Mouse (Mus musculus) limb, embryonic 10.5 days (tissue): ENCODE data around the gene Itih4. TPM values are rescaled to one million over a fixed set of nuclear protein-coding genes. Genes with fewer than 3 reads are reported as not detected.
A peak's percentile ranks its signal among the peaks of the same experiment; 100 is the strongest.

Source experiments
- DNase-seq: peaks from one replicate; pipeline ENCODE4 v3.0.0-alpha.2; 2017; ENCODE audit warnings: low spot score
- H3K27ac ChIP-seq: fragments of 300-500 bp; sonication (generic); 2 replicates; pipeline ENCODE4 v1.5.1; 2016; ENCODE audit warnings: mild to moderate bottlenecking
- H3K27me3 ChIP-seq: fragments of 300-500 bp; sonication (generic); 2 replicates; pipeline ENCODE4 v1.6.1; 2016; ENCODE audit warnings: low read depth, mild to moderate bottlenecking; ENCODE audit not compliant: poor library complexity, severe bottlenecking
- H3K36me3 ChIP-seq: fragments of 300-500 bp; sonication (generic); 2 replicates; pipeline ENCODE4 v1.6.1; 2016; ENCODE audit warnings: mild to moderate bottlenecking, moderate library complexity
- H3K4me1 ChIP-seq: fragments of 300-500 bp; sonication (generic); 2 replicates; pipeline ENCODE4 v1.6.1; 2016
- H3K4me3 ChIP-seq: fragments of 300-500 bp; sonication (generic); 2 replicates; pipeline ENCODE4 v1.5.1; 2016; ENCODE audit warnings: mild to moderate bottlenecking, moderate library complexity
- H3K9me3 ChIP-seq: fragments of 300-500 bp; sonication (generic); replicated peaks from 2 replicates; pipeline ENCODE4 v1.6.1; 2016; ENCODE audit warnings: mild to moderate bottlenecking
- WGBS: fragments of 180-500 bp; shearing (Covaris S2); methylation state at CpG from one replicate; pipeline ENCODE4 v1.1.7; 2016; 5-methylcytosine and 5-hydroxymethylcytosine counted together
- polyA plus RNA-seq: library from polyadenylated mRNA; unstranded; fragments of >200 nt; fragmentation: Nextera tagmentation; extraction: Ambion mirVana; gene quantifications from 2 replicates; pipeline ENCODE4 v1.2.1, GENCODE M21; 2016

Gene Itih4
- polyA plus RNA-seq, 1 experiment from 2014 or later: not detected

DNA sequence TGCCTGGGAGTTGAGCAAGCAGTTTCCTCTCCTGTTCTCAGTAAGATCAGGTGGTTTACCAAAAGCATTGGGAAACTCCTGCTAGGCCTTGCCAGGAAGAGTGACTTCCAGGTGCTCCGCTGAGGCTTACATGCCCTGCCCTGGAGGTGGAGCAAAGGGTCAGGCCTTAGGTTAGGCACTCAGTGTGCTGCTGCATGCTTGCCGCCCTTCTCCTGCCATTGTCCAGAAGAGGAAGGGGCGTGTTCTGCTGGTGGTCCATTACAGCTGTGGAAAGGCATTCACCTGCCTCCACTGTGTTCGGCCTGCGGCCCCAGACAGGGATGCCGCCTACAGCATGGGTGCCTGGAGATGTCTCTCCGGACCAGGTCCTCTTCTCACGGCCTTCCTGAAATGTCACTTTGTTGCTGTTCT is 16.9 kb upstream of the Itih4 start:
- no peak for DNase-seq
- H3K4me1 ChIP-seq: peaks cover 18% of the 10 kb centered on the region
- H3K27me3 ChIP-seq: no peaks in the 10 kb centered on the region
- peak overlapping the region; percentile 70 for H3K27ac ChIP-seq
- no peaks in the 10 kb centered on the region for H3K9me3 ChIP-seq
- 90% methylated on average over 8 of the region's 8 CpGs for WGBS
- H3K4me3 ChIP-seq: no peak overlapping the region
- peaks cover 74% of the 10 kb centered on the region for H3K36me3 ChIP-seq

DNA sequence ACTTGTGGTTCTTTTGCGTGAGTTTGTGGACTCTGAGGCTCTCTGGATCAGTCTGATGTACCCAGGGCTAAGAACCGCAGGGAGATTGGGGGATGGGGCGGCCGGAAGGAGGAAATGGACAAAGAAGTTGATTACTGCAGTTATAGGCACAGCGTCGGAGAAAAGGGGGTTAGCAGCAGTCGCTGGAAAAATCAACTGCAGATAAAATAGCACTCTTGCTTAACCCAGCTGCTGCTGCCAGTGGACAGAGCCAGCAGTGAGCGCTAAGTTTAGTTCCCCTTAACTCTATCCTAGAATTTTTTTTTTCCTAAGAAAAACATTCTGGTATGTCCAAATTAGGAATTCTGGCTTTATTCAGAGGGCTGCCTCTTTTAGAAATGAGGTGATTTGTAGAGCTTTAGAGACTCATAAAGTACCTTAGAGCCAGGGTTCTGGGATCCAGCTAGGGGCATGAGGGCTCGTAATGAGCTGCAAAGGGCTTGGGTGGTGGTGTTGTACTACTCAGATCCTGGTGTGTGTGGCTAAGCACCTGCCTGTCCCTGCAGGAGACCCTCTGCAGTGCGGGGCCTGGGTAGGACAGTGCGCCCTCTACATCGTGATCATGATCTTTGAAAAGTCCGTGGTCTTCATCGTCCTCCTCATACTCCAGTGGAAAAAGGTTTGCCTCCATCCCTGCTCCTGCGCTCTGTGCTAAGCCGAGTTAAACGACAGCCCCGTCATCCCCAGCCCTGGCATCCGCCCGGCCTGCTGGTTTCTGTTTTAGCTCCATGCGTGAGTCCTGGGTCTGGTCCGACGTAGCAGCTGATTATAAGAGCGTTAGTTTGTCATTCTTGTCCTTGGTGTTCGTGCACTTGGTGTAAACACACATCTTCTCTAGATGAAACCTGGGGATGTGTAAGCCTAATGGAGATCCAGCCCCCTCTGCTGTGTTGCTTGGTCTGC is 15.8 kb upstream of the Itih4 start:
- Histone ChIP-seq H3K4me1 (peaks cover 18% of the 10 kb centered on the region), H3K27me3 (no peaks in the 10 kb centered on the region), H3K27ac (peak overlapping the region; percentile 70), H3K4me3 (no peak overlapping the region), H3K36me3 (peaks cover 75% of the 10 kb centered on the region), H3K9me3 (no peaks in the 10 kb centered on the region)
- 87% methylated on average over 25 of the region's 25 CpGs for WGBS
- no peak for DNase-seq

DNA sequence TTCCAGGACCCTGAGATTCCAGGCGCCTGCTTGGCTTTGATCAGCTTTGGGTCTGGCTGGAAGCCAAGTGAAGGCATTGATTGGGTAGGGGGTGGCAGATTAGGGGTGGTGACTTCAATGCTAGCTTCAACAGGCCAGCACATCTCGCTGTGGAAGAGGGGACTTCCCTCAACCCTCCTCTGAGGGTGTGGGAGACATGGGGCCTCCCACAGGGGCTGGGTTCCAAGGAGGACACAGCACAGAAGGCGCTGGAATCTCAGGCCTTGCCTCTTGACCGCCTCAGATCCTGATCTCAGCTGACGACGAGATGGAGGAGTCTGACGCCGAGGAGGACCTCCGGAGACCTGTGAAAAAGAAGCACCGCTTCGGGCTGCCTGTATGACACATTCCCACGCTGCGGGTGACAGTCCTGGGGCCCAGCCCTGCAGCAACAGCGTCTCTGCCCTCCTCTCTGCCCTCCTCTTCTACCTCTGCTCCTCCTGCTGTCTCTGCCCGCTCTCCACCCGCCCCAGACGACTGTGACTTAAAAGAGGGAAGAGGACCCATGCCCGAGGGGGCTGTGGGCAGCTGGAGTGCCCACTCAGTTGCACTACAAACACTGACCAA is 12.1 kb upstream of the Itih4 start:
- Histone ChIP-seq H3K4me1 (peaks cover 19% of the 10 kb centered on the region), H3K4me3 (no peak overlapping the region), H3K27me3 (no peaks in the 10 kb centered on the region), H3K27ac (no peak overlapping the region), H3K36me3 (peaks cover 63% of the 10 kb centered on the region), H3K9me3 (no peaks in the 10 kb centered on the region)
- no peak for DNase-seq
- 86% methylated on average over 18 of the region's 18 CpGs for WGBS

DNA sequence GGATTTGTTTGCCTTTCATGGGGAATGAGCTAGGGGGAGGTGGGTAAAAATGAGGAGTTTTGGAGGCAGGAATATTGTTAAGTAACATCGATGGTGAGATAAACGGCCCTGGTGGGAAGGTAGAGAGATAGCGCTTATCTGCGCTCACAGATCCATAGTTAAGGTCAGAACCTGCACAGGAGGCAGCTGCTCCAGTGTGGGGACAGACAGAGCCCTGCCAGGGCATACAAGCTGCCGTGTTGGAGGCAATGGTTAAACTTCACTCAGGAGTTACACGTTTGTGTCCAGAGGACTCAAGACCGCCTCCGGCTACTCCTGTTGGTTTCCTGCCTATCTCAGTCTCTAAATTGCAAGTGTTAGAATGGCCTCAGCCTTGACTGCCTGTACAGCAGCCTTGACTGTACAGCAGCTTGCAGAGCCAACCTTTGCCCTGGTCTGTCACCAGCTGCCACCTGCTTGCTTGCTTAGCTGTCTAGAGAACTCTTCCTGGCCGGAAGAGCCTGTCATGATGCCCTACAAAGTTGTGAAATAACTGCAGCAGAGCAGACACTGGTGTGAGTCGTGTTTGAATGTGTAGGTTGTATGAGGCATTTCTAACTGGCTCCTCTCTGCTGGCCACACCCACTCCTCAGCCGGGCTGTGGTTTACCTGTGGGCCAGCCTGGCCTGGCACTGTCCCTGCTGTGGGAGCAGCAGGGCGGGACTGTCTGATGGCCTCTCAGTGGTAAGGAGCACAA is 11.0 kb upstream of the Itih4 start:
- H3K27me3 ChIP-seq: no peaks in the 10 kb centered on the region
- 93% methylated on average over 12 of the region's 12 CpGs for WGBS
- peaks cover 64% of the 10 kb centered on the region for H3K36me3 ChIP-seq
- H3K4me1 ChIP-seq: peaks cover 14% of the 10 kb centered on the region
- no peaks in the 10 kb centered on the region for H3K9me3 ChIP-seq
- no peak overlapping the region for H3K27ac ChIP-seq
- no peak overlapping the region for H3K4me3 ChIP-seq
- DNase-seq: no peak

DNA sequence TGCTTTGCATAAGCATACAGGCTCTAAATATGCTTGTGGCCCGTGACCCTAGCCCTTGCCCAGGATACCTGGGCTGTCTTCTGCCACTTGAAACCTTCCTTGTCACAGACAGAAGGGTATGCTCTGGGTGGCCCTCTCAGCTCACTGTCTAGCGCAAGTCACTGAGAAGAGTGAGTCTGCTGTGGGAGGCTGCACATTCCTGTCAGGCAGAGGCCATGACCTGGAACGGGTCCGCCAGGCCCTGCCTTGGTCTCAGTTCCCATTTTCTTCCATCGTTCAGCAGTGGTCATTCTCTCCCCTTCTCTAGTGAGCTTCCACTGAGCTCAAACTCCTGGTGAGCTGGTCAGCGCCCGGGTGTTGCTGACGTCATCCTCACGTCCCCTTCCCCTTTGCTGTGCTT is 10.3 kb upstream of the Itih4 start:
- Histone ChIP-seq H3K9me3 (no peaks in the 10 kb centered on the region), H3K4me3 (no peak overlapping the region), H3K36me3 (peaks cover 60% of the 10 kb centered on the region), H3K4me1 (peaks cover 7% of the 10 kb centered on the region), H3K27me3 (no peaks in the 10 kb centered on the region), H3K27ac (no peak overlapping the region)
- DNase-seq: no peak
- WGBS: 82% methylated on average over 9 of the region's 9 CpGs

DNA sequence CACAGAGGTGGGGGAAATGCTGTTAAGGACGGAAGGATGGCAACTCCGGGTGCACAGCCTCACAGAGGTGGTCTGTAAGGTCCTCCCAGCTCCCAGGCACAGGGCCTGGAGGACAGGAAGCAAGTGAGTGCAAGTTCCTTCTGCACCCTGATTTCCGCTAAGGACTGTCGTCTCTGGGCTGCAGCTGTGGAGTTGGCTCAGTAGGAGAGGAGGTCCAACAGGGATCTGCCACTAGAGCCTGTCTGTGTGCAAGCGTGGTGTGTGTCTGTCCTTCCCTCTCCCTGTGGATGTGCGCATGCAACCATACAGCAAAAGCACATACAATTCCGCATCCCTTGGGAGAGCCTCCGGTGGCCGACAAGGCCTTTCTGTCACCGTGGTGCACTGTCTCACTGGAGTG is 9.8 kb upstream of the Itih4 start:
- no peaks in the 10 kb centered on the region for H3K27me3 ChIP-seq
- WGBS: 90% methylated on average over 10 of the region's 10 CpGs
- peaks cover 7% of the 10 kb centered on the region for H3K4me1 ChIP-seq
- peaks cover 55% of the 10 kb centered on the region for H3K36me3 ChIP-seq
- no peak for DNase-seq
- H3K27ac ChIP-seq: no peak overlapping the region
- no peaks in the 10 kb centered on the region for H3K9me3 ChIP-seq
- no peak overlapping the region for H3K4me3 ChIP-seq

DNA sequence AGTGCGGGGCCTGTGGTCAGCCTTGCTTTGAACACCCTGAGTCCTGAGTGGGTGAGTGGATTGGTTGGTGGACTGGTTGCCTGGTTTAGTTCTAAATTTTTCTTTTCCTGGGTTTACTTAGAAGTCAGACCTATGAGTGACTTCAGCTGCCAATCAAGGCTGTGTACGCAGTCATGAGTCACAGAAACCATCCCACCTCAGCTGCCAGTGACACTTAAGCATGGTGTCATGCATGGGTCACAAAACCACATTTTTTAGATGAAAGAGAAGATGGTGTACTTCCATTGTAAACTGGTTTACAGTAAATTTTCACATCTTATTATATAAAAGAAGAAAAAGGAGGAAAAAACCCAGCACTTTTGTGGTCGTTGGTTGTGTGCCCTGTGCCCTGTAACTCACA is 8.4 kb upstream of the Itih4 start:
- Histone ChIP-seq H3K36me3 (peaks cover 45% of the 10 kb centered on the region), H3K4me1 (peaks cover 7% of the 10 kb centered on the region), H3K9me3 (no peaks in the 10 kb centered on the region), H3K27ac (no peak overlapping the region), H3K4me3 (no peak overlapping the region), H3K27me3 (no peaks in the 10 kb centered on the region)
- DNase-seq: no peak
- 95% methylated on average over 3 of the region's 3 CpGs for WGBS

DNA sequence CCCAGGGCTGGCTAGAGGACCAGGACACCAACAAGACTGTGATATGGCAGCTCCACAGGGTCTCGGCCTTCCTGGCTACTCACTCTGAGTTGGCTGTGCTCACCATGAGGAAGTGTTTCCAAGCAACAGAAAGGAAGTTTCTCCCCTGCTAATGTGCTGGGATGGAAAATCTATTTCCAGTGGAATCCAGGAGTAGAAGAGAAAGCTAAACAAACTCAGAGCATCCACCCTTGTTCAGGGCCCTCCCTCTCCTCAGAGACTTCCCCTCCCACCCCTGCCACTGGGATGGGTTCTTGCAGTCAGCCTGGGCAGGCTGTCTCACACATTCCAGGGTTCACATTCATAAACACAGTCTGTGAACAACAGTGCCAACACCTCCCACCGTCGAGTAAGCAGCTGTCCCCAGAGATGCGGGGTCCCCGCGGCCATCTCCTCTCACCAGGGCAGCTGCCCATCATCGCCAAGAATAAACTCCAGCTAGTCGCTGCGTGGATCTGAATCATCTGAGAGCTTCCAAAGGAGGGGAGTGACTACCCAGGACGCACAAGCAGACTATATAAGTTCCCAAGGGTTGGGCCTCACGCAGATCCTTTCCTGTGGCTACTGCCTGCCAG is 7.2 kb upstream of the Itih4 start, which contains the start of gene Mustn1:
Mustn1 (plus strand) TSS at position 243 of the 614 bp plus-strand sequence.
- Histone ChIP-seq H3K9me3 (no peaks in the 10 kb centered on the region), H3K27ac (0 out of 2 replicates have a peak within 1 kb of the TSS, but pooled peaks have one; percentile 14), H3K4me1 (peaks cover 7% of the 10 kb centered on the region), H3K27me3 (no peaks in the 10 kb centered on the region), H3K4me3 (no peak within 1 kb of the TSS), H3K36me3 (peaks cover 33% of the 10 kb centered on the region)
- no peak for DNase-seq
- 78% methylated on average over 11 of the region's 11 CpGs for WGBS

DNA sequence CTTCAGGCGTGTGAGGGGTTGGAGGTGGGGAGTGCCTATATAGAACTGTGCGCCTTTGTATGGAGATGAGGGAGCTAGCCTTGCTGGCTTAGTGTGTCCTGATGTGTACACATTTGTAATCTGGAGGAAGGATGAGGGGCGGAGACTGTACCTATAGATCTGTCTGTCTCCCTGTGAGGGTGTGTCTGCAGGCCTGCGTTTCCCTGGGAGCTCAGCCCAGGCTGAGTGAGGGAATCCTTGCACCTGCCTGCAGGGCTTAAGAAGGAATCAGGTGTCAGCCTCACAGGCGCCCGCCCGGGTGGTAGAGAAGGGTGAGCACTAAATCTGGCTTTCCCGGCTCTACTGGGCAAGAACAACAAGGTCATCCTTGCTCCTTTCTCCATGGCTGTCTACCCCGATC is 6.5 kb upstream of the Itih4 start:
- WGBS: 57% methylated on average over 9 of the region's 9 CpGs
- Histone ChIP-seq H3K36me3 (peaks cover 26% of the 10 kb centered on the region), H3K27me3 (no peaks in the 10 kb centered on the region), H3K9me3 (no peaks in the 10 kb centered on the region), H3K4me1 (peaks cover 7% of the 10 kb centered on the region), H3K27ac (0 out of 2 replicates have a peak overlapping the region, but pooled peaks have one; percentile 14), H3K4me3 (no peak overlapping the region)
- no peak for DNase-seq

DNA sequence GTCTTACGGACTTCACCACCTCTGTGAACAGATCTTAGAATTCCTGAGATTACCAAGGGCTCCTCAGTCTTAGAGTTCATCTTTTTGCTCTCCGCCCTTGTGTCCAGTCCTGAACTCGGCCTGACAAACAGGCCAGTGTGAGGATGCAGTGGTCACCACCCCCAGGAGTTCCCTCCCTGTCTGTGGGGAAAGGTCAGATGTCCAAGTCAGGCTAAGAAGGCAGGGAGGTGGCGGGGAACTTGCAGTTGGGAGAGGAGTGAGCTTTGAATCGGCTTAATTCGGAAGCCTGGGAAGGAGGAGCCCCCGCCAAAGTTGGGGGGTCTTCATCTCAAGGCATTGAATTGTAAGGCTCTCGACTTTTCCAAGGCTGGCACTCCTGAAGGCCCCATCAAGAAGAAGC is 6.0 kb upstream of the Itih4 start:
- Histone ChIP-seq H3K4me3 (no peak overlapping the region), H3K36me3 (peaks cover 24% of the 10 kb centered on the region), H3K4me1 (peaks cover 7% of the 10 kb centered on the region), H3K27ac (no peak overlapping the region), H3K27me3 (no peaks in the 10 kb centered on the region), H3K9me3 (no peaks in the 10 kb centered on the region)
- 72% methylated on average over 8 of the region's 8 CpGs for WGBS
- DNase-seq: no peak

DNA sequence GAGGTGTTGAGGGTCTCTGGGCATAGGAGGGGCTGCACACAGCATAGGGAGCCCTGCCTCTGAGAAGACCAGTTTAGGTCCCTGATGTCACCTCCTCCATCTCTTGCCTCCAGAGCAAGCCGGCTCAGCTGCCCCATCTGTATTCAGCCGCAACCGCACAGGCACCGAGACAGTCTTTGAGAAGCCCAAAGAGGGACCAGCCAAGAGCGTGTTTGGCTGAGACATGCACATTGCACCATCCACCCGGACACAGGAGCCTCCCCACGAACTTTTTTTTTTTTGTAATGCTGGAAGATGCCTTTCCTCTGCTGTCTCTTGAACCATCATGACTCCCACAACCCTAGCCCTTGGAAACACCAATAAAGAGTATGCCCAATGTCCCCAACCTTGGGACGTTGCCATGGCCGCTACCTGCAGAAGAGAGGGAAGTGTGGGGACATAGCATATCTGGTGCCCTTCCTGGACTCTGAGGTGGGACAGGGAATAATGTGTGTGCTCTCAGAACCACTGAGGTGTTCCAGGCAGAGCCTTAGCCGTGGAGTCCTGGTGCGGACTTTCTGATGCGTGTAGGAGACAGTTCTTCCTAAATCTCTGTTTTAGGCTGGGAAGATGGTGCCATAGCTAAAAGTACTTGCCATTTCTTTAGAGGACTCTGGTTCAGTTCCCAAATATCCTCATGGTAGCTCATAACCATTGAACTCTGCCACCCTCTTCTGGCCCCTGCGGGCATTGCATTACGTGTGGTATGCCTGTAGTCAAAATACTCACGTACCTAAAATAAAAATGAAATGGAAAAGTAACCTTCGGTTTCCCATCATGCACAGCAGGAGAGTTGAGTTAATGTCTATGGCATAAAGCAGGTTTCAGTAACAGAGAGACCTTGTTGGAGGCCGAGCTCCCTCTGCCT is 5.2 kb upstream of the Itih4 start:
- Histone ChIP-seq H3K27me3 (no peaks in the 10 kb centered on the region), H3K9me3 (no peaks in the 10 kb centered on the region), H3K4me3 (no peak overlapping the region), H3K4me1 (peaks cover 7% of the 10 kb centered on the region), H3K27ac (no peak overlapping the region), H3K36me3 (peaks cover 16% of the 10 kb centered on the region)
- DNase-seq: no peak
- WGBS: 87% methylated on average over 17 of the region's 17 CpGs

DNA sequence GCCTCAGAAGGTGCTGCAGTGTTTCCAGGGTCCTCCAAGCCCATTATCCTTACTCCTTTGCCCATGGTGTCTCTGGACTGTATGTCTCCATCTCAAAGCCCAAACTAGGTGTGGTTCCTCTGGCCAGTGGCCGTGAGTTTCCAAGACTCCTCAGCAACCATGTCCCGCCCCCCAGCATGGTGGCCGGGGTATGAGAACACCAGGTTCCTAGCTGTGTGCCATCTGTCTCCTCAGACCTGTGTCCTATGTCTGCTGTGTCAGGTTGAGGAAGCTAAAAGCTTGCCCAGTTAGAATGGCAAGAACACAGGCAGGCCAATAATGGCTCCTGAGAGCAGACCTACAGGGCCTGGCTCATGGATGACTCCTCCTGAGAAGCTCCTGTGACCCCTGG is 4.6 kb upstream of the Itih4 start:
- DNase-seq: no peak
- Histone ChIP-seq H3K9me3 (no peaks in the 10 kb centered on the region), H3K4me1 (peaks cover 7% of the 10 kb centered on the region), H3K4me3 (no peak overlapping the region), H3K27ac (no peak overlapping the region), H3K36me3 (peaks cover 11% of the 10 kb centered on the region; the same call in 1 of the 2 replicates), H3K27me3 (no peaks in the 10 kb centered on the region)
- 85% methylated on average over 3 of the region's 3 CpGs for WGBS
